Mouse (Mus musculus): ENCODE results near the gene Sim1. TPM values are rescaled to one million over a fixed set of nuclear protein-coding genes. Genes with fewer than 3 reads are reported as not detected.

Sim1 gene
- total RNA-seq (2021), result not detected

DNA sequence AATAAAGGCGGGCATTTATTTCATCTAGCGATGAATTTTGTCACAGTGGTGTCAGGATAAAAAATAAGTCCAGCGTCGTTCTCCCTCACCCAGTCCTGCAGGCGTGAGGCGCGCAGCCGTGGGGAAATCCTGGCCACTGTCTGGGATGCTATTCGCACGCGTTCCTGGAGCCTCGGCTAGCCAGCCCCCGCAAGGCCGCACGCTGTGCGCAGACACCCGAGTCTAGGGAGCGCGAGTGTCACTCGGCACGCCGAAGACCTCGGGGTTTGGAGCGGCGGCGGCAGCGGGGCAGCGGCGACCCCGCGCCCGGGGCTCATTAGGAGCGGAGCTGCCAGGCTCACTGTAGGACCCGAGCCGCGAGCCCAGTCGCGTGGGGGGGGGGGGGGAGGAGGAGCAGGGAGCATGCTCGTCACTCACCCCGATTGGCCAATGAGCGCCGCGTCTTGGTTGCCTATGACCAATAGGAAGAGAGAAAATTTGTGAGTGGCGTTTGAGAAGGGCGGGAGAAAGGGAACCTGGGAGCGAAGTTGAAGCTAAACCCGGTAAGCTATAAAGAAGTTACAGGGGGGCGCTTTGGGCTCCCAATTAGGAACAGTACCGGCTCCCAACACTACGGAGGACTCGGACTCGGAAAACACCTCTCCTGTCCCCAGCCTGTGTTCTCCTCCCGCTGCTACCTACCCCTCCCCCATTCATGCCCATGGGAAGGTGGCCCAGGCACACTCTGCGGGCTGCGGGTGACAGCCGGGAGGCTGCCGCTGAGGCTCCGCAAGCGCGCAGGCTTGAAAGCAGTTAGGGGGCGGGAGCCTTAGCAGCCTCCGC lies at the start of gene Sim1:
Gene Sim1 (plus strand): TSS at position 585 of the 822 bp plus-strand sequence.
- intact Hi-C loops (cut with DNase I), result loop anchor here (10.0 kb wide), 1 partner anchor 1130 kb away; the partner anchor contains the start of gene Vgll2
- DNase-seq (ENCODE audit: low spot score), result no peak

DNA sequence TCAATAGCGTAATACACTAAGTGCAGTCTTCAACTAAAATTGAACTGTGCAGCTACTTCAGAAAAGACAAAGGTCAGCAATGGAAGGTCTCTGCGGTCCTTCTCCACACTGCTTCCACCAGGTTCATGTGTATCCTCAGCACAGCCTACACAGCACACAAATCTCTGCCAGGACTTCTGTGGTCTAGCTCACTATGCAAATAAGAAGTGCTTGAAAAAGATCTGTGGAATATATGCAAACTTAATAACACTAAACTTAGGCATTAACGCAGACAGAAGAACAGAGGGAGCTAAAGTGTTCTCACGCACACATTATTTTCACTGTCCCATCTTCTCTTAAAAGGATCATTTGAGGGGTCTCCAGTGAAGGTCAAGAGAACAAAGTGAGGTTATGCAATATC lies 26.4 kb upstream of the Sim1 start:
- DNase-seq (ENCODE audit: low spot score), result no peak
- intact Hi-C loops (cut with DNase I), result no loop called here

DNA sequence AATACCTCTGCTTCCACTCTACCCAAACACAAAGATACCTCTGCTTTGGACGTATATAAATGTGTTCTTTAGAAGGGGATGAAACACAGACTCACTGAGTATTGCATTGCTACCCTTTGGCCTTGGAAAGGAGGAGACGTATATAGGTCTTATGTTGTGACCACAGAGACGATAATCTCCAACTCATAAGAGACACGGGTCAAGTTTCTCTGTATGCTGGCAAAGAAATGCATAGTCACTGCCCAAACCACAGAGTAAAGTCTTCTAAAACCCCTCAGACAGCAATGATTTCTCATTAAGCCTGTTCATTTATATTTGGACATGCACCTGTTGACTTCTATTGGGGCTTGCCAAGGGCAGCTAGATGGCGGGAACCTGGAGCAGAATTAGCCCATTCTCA lies 17.6 kb upstream of the Sim1 start:
- intact Hi-C loops (cut with DNase I), result no loop called here
- no peak for DNase-seq (ENCODE audit: low spot score)

DNA sequence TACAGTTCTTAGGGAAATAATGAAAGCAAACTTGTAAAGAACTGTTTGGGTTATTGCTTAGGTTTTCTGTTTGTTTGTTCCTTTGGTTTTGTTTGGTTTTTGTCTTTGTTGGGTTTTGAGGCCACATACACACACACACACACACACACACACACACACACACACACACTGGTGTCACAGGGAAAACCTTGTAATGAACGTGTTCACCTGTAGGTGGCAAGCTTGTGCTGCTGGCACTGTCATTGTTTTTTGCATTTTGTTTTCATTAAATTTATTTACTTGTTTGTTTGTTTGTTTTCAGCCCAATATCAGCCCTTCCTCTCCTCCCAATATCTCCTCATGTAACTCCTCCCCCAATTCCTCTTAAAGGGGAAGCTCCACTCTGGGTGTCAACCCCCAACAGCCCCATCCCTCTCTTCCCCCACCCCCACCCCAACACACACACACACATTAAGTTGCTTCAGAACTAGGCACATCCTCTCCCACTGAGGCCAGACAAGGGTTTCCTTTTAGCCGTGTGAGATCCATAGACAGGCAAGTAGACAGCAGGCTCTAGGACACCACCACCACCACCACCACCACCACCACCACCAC lies 13.0 kb upstream of the Sim1 start:
- DNase-seq (ENCODE audit: low spot score), result no peak
- intact Hi-C loops (cut with DNase I), result no loop called here

DNA sequence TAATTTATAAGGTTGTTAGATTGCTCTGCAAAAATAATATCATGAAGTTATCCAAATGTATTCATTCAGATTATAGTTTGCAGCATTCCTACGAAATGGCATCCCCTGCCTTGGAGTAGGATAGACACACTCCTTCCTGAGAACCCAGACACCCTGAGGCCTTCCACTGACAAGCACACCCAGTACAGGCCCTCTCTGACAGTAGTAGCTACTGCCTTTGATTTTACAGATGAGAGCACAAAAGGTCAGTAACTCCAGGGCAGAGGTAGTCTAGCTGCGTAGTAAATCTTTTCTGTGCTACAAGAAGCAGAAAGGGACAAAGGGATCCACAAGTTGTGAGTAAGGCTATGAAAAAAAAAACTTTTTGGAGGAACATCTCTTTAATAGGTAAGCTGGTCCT lies 12.2 kb upstream of the Sim1 start:
- intact Hi-C loops (cut with DNase I), result no loop called here
- no peak for DNase-seq (ENCODE audit: low spot score)

DNA sequence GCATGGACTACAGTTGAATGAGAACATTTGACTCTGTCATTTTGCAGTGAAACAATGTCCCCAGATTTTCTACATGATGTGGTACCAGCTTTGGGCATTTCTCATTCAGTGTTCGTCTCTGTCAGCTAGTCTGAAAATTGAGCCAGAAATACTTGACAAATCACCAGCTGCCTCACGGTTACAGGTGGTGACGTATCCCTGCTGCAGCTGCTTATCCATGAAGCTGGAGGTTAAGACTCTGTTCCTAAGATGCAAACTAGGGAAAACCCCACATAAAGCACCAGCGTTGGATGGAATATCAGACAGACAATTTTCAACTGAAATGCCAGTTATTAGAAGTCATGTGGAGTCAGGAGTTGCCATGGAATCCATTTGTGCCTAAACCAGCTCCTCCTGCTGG lies 8.2 kb upstream of the Sim1 start:
- DNase-seq (ENCODE audit: low spot score), result no peak
- intact Hi-C loops (cut with DNase I), result no loop called here

DNA sequence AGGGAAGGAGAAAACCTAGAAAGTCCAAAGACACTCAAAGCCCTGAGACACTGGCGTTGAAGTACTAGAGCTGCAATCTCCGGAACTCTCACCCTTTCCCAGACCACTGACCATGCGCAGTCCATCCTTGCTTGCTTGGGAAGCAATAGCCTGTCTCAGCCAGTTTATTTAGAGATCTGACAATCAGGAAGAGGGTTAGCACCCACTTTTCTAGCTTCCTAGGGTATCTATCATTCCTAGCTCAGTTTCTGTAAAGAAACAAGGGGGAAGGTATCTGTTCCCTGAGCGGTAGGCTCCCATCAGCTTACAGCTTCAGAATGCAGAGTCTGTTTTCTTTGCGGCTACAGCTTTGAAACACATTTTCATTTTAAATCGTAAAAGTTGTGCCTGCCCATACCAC lies 3.9 kb upstream of the Sim1 start:
- DNase-seq (ENCODE audit: low spot score), result no peak
- intact Hi-C loops (cut with DNase I), result loop anchor here (10.0 kb wide), 1 partner anchor 1134 kb away; the partner anchor contains the start of gene Vgll2

DNA sequence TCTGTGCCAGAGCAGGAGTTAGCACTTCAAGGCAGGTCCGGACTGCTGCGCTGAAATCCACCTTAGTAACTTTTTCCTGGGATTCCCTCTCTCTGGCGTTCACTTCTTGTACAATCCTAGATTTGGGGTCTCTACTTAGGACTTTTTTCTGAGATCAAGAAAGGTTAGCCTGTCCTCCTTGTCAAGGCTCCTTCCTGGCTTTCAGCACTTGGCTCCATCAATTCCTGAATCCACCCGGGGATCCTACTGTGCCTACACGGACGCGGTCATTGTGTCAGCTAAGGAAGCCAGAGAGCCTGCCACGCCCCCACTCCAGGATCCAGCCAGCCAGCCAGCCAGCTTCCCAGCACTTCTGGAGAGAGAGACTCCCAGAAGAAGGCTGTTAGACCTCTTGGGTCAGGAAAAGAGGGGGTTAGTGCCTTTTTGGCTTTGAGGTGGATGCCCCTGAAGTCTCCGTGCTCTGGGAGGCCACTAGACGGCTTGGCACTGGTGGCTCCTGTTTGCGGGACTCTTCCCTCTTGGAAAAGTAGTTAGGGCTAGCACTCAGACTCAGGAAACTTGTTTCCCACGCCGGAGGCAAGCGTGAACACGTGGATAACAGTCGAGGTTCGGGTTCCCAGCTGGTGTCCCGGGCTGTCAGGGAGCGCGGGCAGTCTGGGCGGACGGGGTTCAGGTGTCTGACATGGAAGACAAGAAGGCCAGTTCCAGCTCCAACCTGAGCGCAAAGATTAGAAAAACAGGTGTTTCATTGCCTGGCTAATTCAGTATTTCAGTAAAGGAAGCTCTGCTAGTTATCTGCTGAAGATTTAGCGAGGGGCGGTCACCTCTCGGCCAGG lies 2.5 kb upstream of the Sim1 start:
- no peak for DNase-seq (ENCODE audit: low spot score)
- intact Hi-C loops (cut with DNase I), result loop anchor here (10.0 kb wide), 1 partner anchor 1133 kb away; the partner anchor contains the start of gene Vgll2

DNA sequence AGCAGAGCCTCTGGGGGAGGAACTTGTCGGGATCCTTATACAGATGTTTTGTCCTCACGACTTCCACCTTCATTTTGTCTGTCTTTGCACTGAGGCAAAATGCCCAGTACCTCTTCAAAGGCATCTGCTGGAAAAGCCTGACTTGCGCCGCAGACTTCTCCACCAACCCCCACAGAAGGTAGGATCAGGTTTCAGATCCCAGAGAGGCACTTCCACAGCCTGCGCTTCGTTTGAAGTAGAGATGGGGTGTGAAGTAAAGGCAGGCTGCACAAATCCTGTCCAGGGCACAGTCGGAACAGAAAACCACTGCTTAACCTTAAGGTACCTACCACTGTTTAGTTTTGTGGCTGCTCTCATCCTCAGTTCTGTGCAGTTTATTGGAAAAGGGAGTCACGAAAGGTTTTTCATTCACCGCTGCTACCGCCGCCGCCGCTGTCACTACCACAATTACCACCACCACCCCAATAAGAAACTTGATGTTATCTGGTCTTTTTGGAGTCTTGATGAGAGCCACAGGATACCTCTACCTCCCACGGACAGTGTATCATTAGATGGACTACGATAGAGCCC lies 1.7 kb upstream of the Sim1 start:
- no peak for DNase-seq (ENCODE audit: low spot score)
- intact Hi-C loops (cut with DNase I), result loop anchor here (10.0 kb wide), 1 partner anchor 1132 kb away; the partner anchor contains the start of gene Vgll2

DNA sequence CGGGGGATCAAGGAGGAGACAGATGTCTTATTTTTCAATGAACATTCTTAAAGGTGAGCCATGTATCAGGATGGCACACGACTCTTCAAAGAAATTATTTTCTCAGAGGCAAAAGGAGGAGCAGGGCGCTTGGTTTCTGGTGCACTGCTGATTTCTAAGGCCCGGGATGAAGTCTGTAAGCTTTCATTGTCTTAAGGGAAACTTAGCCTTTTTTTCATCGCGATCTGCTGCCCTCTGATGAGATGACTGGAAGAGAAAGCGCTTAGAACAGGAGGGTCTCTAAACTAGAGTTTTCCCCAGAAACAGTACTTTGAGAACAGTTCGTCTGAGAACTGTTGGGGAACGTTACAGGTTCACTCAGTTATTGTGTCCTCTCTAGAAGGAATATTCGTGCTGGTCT lies 1.0 kb upstream of the Sim1 start:
- DNase-seq (ENCODE audit: low spot score), result no peak
- intact Hi-C loops (cut with DNase I), result loop anchor here (10.0 kb wide), 1 partner anchor 1131 kb away; the partner anchor contains the start of gene Vgll2

DNA sequence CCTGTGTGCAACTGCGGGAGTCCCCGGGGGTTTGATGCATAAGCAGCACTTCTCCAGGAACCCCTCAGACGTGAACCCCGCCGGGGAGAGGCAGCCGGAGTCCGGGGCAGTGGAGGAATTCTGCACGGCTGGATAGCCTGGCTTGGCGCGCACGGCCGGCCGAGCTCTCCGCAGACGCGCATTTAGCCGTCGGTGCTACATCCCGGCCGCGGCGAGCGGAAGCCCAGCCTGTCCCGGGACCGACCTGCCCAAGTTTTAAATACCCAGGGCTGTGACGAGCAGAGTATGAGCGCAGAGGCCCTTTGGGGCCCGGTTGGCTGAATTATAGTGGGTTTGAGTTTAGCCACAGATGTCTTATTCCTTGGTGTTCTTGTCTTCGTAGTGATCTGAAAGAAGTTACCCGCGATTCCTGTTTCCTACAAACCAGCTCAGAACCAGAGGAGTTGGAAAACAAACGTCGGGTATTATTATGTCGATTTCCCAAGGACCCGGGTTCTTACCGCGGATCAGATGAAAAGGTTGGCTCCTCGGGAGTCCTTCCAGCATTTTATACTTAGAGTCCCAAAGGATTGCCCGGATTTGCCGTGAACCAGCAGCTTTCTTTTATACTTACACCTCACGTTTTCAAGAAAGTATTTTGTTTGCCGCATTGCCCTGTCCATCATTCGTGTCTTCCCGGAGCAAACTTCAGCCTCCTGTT lies 687 bp downstream of the Sim1 start:
- intact Hi-C loops (cut with DNase I), result loop anchor here (10.0 kb wide), 1 partner anchor 1130 kb away; the partner anchor contains the start of gene Vgll2
- no peak for DNase-seq (ENCODE audit: low spot score)

DNA sequence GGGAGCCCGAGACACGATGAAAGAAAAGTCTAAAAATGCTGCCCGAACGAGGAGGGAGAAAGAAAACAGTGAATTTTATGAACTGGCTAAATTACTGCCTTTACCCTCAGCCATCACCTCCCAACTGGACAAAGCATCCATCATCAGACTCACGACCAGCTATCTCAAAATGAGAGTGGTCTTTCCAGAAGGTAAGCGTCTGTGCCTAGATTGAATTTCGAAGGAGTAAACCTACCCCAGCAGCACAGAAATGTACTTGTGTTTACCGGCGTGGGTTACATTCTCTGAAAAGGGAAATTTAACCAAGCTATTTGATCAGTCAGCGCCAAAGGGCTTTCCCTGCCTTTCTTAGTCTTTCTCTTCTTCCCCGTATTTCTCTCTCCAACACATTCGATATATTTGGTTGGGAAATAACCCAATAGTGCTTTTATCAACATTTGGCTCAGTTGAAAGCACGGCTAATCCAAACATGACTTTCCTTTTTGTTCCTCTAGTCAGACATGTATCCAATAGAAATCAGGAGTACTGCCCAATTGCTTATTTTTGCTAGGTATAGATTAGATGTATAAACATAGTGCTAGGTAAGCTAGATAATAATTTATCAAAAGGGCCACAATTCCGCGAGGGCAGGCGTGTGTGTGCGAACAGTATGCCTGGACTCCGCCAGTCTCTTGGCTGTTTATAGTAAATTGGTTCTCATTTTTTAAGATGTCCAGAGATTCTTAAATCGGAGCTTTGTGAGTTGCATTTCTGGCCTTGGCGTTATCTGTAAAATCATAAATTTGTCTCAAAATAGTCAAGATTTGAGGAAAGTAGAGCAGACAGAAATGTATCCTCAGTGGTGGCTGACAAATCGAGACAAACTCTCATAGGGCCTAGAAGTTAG lies 1.6 kb downstream of the Sim1 start:
- DNase-seq (ENCODE audit: low spot score), result no peak
- intact Hi-C loops (cut with DNase I), result loop anchor here (10.0 kb wide), 1 partner anchor 1129 kb away; the partner anchor contains the start of gene Vgll2

DNA sequence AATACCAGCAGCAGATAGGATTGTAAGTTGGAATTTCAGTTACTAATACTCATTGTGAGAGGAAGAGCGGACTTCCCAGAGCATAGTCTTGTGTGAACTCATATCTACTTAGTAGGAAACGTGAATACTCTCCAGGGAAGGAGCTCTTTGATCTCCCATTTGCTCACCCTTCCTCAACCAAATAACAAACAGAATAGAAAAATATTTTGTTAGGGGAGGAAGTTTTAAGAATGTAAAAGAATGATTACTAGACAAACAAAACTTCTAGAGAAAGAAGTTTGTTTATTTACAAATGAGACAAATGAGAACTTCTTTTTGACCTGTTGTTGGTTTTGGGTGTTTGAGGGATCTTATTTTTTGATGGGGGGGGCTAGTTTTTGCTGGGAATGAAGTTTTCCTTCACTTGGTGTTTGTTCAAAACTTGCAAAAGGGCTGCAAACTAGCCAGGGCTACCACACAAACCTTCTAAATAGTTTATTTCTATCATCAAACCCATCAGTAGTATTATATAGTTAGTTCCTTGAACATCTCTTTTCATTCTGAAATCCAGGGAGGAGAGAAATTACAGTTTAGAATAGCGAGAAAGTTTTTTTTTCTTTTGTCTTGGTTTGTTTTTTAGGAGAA lies 2.3 kb downstream of the Sim1 start:
- DNase-seq (ENCODE audit: low spot score), result no peak
- intact Hi-C loops (cut with DNase I), result loop anchor here (10.0 kb wide), 1 partner anchor 1128 kb away; the partner anchor contains the start of gene Vgll2

DNA sequence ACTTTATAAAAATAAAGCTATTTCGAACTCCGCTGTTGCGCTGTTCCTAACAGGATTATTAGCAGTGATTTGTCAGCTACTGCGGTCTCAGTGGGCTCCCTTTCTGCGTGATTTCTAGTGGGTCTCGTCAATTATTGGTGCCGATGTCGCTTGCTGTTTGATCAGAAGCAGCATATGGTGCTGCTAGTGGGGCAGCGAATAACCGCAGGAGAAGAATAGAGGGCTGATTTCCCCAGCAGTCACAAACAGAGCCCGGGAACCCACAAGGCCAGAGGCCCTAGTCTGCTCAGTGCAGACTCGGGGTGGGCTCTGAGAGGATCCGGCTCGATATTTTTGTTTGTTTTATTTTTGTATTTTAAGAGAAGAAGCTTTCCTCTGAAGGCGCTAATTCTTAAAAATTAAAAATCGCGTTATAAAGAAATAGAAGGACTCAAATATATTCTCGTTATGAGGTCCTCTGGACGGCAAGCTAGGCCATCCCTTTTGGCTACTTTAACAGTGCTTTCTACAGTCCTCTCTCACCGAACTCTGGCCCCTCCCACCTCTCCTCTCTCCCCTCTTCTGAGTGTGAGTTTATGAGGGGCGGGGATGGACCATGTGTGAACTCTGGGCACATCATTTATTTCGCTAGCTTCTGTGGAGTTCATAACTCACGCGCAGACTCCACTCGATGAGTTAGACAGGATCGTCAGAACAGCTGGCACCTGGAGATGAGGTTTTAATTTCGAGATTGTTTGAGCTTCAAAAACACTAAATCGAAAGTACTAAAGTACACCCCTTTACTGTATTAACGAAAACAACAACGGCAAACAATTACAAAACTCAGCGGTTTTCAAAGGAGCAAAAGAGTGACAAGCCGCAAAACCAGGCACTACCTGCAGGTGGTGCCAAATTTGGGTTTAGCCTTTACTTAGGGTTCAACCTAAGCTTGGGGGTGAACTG lies 3.2 kb downstream of the Sim1 start:
- no peak for DNase-seq (ENCODE audit: low spot score)
- intact Hi-C loops (cut with DNase I), result loop anchor here (10.0 kb wide), 1 partner anchor 1127 kb away; the partner anchor contains the start of gene Vgll2

DNA sequence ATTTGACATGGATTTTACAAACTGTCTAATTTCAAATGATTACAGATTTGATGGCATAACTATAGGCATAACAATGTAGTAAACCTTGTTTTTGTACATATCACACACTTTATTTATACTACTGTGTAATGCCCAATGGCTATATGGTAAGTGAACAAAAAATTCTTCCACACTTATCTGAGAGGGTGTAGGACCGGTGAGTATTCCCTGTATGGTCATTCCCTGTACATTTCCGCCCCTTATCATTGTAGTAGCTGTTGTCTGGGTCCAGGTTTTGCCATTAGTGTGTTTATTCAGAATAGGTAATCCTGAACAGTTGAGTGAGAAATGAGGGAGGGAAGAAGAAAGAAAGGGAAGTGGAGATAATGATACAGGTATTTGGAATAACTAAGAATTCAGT lies 4.1 kb downstream of the Sim1 start:
- DNase-seq (ENCODE audit: low spot score), result no peak
- intact Hi-C loops (cut with DNase I), result loop anchor here (10.0 kb wide), 1 partner anchor 1126 kb away; the partner anchor contains the start of gene Vgll2

Data from heart, postnatal 25 days (tissue).